Mouse (Mus musculus): Measurements from ENCODE around the gene Ehd3.

- no peak for TF ChIP-seq CTCF (IDR thresholded peaks at IDR 0.05; ENCODE audit: control insufficient read depth, insufficient read depth, insufficient read length)
- no peak for TF ChIP-seq MYOD1 (IDR thresholded peaks at IDR 0.05; ENCODE audit: control insufficient read depth, insufficient read length, low read depth)
- TF ChIP-seq MAX (IDR thresholded peaks at IDR 0.05), result no peak
- no peak for TF ChIP-seq USF1 (IDR thresholded peaks at IDR 0.05; ENCODE audit: low read depth)
- no peak for TF ChIP-seq CEBPB (IDR thresholded peaks at IDR 0.05; ENCODE audit: low read depth)
- no peak for TF ChIP-seq FOSL1 (IDR thresholded peaks at IDR 0.05; ENCODE audit: insufficient read depth, low read length, poor library complexity, severe bottlenecking)
- TF ChIP-seq MYOG (IDR thresholded peaks at IDR 0.05; ENCODE audit: control insufficient read depth, extremely low read depth, insufficient read length), result no peak
Measured at GRCm38 (mm10) chr17:73807211-73807610, 3.3 kb downstream of the Ehd3 start.
